Mouse (Mus musculus): ENCODE data around the gene Wdr83os. TPM values are rescaled to one million over a fixed set of nuclear protein-coding genes. Genes with fewer than 3 reads are reported as not detected.

Wdr83os gene
- polyA plus RNA-seq, 1 experiment from 2014 or later: 119 TPM

Small RNAs within 50 kb of the gene (microRNA-seq; reads per million reads assigned to microRNA genes)
- gene Gm23388: 2.0 reads per million
- gene Mir7070: 3.1 reads per million, percentile 13 among the genes with 10 or more reads in this experiment

Other genes with a start within 250 kb of the Wdr83os start
- 39.7 and 40.6 TPM in 2 replicates for gene Gadd45gip1, start 249.2 kb upstream of the Wdr83os start, polyA plus RNA-seq (2015; fragmentation: Nextera tagmentation; extraction: Ambion mirVana)
- gene Rad23a, start 240.1 kb upstream of the Wdr83os start, polyA plus RNA-seq (2015; fragmentation: Nextera tagmentation; extraction: Ambion mirVana): 79.1 and 85.9 TPM in 2 replicates
- 700 and 710 TPM in 2 replicates for gene Calr, start 233.8 kb upstream of the Wdr83os start, polyA plus RNA-seq (2015; fragmentation: Nextera tagmentation; extraction: Ambion mirVana)
- gene Farsa, start 223.8 kb upstream of the Wdr83os start, polyA plus RNA-seq (2015; fragmentation: Nextera tagmentation; extraction: Ambion mirVana): 108 and 112 TPM in 2 replicates
- 33.7 and 37.3 TPM in 2 replicates for gene Syce2, start 208.6 kb upstream of the Wdr83os start, polyA plus RNA-seq (2015; fragmentation: Nextera tagmentation; extraction: Ambion mirVana)
- gene Gcdh, start 186.8 kb upstream of the Wdr83os start, polyA plus RNA-seq (2015; fragmentation: Nextera tagmentation; extraction: Ambion mirVana): 36.4 and 40.3 TPM in 2 replicates
- 0.64 TPM in 2 replicates for gene Klf1, start 178.8 kb upstream of the Wdr83os start, polyA plus RNA-seq (2015; fragmentation: Nextera tagmentation; extraction: Ambion mirVana)
- 5.7 and 7.3 TPM in 2 replicates for gene Dnase2a, start 172.2 kb upstream of the Wdr83os start, polyA plus RNA-seq (2015; fragmentation: Nextera tagmentation; extraction: Ambion mirVana)
- gene Mast1, start 143.4 kb upstream of the Wdr83os start, polyA plus RNA-seq (2015; fragmentation: Nextera tagmentation; extraction: Ambion mirVana): 72.4 and 81.1 TPM in 2 replicates
- gene Rtbdn, start 133.7 kb upstream of the Wdr83os start, polyA plus RNA-seq (2015; fragmentation: Nextera tagmentation; extraction: Ambion mirVana): 2.8 and 3.5 TPM in 2 replicates
- gene Gm49661, start 111.3 kb upstream of the Wdr83os start, polyA plus RNA-seq (2015; fragmentation: Nextera tagmentation; extraction: Ambion mirVana): not detected in 2 replicates
- 1,124 and 1,185 TPM in 2 replicates for gene Prdx2, start 111.2 kb upstream of the Wdr83os start, polyA plus RNA-seq (2015; fragmentation: Nextera tagmentation; extraction: Ambion mirVana)
- gene Rnaseh2a, start 111.0 kb upstream of the Wdr83os start, polyA plus RNA-seq (2015; fragmentation: Nextera tagmentation; extraction: Ambion mirVana): 54.2 and 59.8 TPM in 2 replicates
- gene Junb, start 102.0 kb upstream of the Wdr83os start, polyA plus RNA-seq (2015; fragmentation: Nextera tagmentation; extraction: Ambion mirVana): 6.3 and 6.8 TPM in 2 replicates
- 34.0 and 37.3 TPM in 2 replicates for gene Hook2, start 90.1 kb upstream of the Wdr83os start, polyA plus RNA-seq (2015; fragmentation: Nextera tagmentation; extraction: Ambion mirVana)
- gene Best2, start 66.2 kb upstream of the Wdr83os start, polyA plus RNA-seq (2015; fragmentation: Nextera tagmentation; extraction: Ambion mirVana): 0.08 TPM in 1 of 2 replicates, not detected in the other
- 148 and 159 TPM in 2 replicates for gene Asna1, start 55.5 kb upstream of the Wdr83os start, polyA plus RNA-seq (2015; fragmentation: Nextera tagmentation; extraction: Ambion mirVana)
- 123 and 132 TPM in 2 replicates for gene Trir, start 53.9 kb upstream of the Wdr83os start, polyA plus RNA-seq (2015; fragmentation: Nextera tagmentation; extraction: Ambion mirVana)
- gene Tnpo2, start 43.8 kb upstream of the Wdr83os start, polyA plus RNA-seq (2015; fragmentation: Nextera tagmentation; extraction: Ambion mirVana): 56.8 and 63.7 TPM in 2 replicates
- gene Fbxw9, start 20.7 kb upstream of the Wdr83os start, polyA plus RNA-seq (2015; fragmentation: Nextera tagmentation; extraction: Ambion mirVana): 72.0 and 76.1 TPM in 2 replicates
- 0.99 and 1.0 TPM in 2 replicates for gene Gm5741, start 12.8 kb upstream of the Wdr83os start, polyA plus RNA-seq (2015; fragmentation: Nextera tagmentation; extraction: Ambion mirVana)
- gene Dhps, start 9.0 kb upstream of the Wdr83os start, polyA plus RNA-seq (2015; fragmentation: Nextera tagmentation; extraction: Ambion mirVana): 103 and 111 TPM in 2 replicates
- gene Wdr83, start 566 bp downstream of the Wdr83os start, polyA plus RNA-seq (2015; fragmentation: Nextera tagmentation; extraction: Ambion mirVana): 47.2 and 53.0 TPM in 2 replicates
- gene Man2b1, start 2.5 kb downstream of the Wdr83os start, polyA plus RNA-seq (2015; fragmentation: Nextera tagmentation; extraction: Ambion mirVana): 20.9 and 22.5 TPM in 2 replicates
- gene Zfp791, start 42.4 kb downstream of the Wdr83os start, polyA plus RNA-seq (2015; fragmentation: Nextera tagmentation; extraction: Ambion mirVana): 3.9 and 4.6 TPM in 2 replicates
- gene Cks1brt, start 71.2 kb downstream of the Wdr83os start, polyA plus RNA-seq (2015; fragmentation: Nextera tagmentation; extraction: Ambion mirVana): not detected in 2 replicates
- gene Olfr371, start 145.2 kb downstream of the Wdr83os start, polyA plus RNA-seq (2015; fragmentation: Nextera tagmentation; extraction: Ambion mirVana): not detected in 2 replicates
- gene Orc6, start 218.9 kb downstream of the Wdr83os start, polyA plus RNA-seq (2015; fragmentation: Nextera tagmentation; extraction: Ambion mirVana): 64.8 and 70.3 TPM in 2 replicates
- gene Vps35, start 219.1 kb downstream of the Wdr83os start, polyA plus RNA-seq (2015; fragmentation: Nextera tagmentation; extraction: Ambion mirVana): 169 TPM in 2 replicates